Mouse (Mus musculus) thymus, postnatal 10 days (tissue): ENCODE data around the gene 1700009N14Rik.

Experiments
- DNase-seq, 2 experiments: peaks; one replicate each; pipeline ENCODE4 v3.0.0; 2021; ENCODE audit warnings: low spot score in 2 of 2

The 1700009N14Rik gene

GRCm38 (mm10) chr4:39450069-39450468 is at the start of gene 1700009N14Rik:
Gene 1700009N14Rik, plus strand, starts transcription at chr4:39450295.
- no peak for DNase-seq

GRCm38 (mm10) chr4:39437870-39438367 is 12.2 kb upstream of the 1700009N14Rik start:
- DNase-seq, result no peak

GRCm38 (mm10) chr4:39474291-39474690 is 24.2 kb downstream of the 1700009N14Rik start:
- DNase-seq, result no peak

- DNase-seq, result no peak
Measured at GRCm38 (mm10) chr4:39486393-39486792, 36.3 kb downstream of the 1700009N14Rik start.

- DNase-seq, result no peak
Measured at GRCm38 (mm10) chr4:39493596-39493995, 43.5 kb downstream of the 1700009N14Rik start.

- no peak for DNase-seq
Measured at GRCm38 (mm10) chr4:39495875-39496274, 45.8 kb downstream of the 1700009N14Rik start.
